Mouse (Mus musculus) liver, adult 2 months (tissue): ENCODE results near the gene Rad51b. TPM values are rescaled to one million over a fixed set of nuclear protein-coding genes. Genes with fewer than 3 reads are reported as not detected.

ENCODE experiments used
- DNase-seq: peaks from one replicate; pipeline ENCODE4 v3.0.0-alpha.2; 2011; ENCODE audit warnings: low read depth, low spot score; ENCODE audit errors: extremely low read depth
- H3K27ac ChIP-seq: fragments of 200-500 bp; replicated peaks from 2 replicates; pipeline ENCODE4 v1.5.1; 2012; ENCODE audit warnings: low read depth, mild to moderate bottlenecking, control low read depth, inconsistent platforms, low read length; ENCODE audit not compliant: insufficient read depth
- H3K27me3 ChIP-seq: fragments of 200-500 bp; 2 replicates; pipeline ENCODE4 v1.6.1; 2012; ENCODE audit warnings: mild to moderate bottlenecking, moderate library complexity, low read length, inconsistent platforms; ENCODE audit not compliant: control insufficient read depth, insufficient read depth
- H3K36me3 ChIP-seq: fragments of 200-500 bp; 2 replicates; pipeline ENCODE4 v1.6.1; 2012; ENCODE audit warnings: low read length, inconsistent platforms; ENCODE audit not compliant: control insufficient read depth, insufficient read depth
- H3K4me1 ChIP-seq: fragments of 200-500 bp; 2 replicates; pipeline ENCODE4 v1.6.1; 2011; ENCODE audit warnings: low read length; ENCODE audit not compliant: control insufficient read depth, insufficient read depth
- H3K4me3 ChIP-seq: fragments of 200-500 bp; 2 replicates; pipeline ENCODE4 v1.5.1; 2011; ENCODE audit warnings: low read depth, mild to moderate bottlenecking, control low read depth, low read length, moderate library complexity; ENCODE audit not compliant: insufficient read depth
- H3K79me2 ChIP-seq: fragments of 200-500 bp; 2 replicates; pipeline ENCODE4 v1.6.1; 2012; ENCODE audit warnings: inconsistent platforms, mild to moderate bottlenecking, low read length, moderate library complexity; ENCODE audit not compliant: control insufficient read depth, insufficient read depth
- H3K9ac ChIP-seq: fragments of 200-500 bp; 2 replicates; pipeline ENCODE4 v1.6.1; 2012; ENCODE audit warnings: low read depth, mild to moderate bottlenecking, control low read depth, inconsistent platforms, low read length
- CTCF ChIP-seq: fragments of 200-500 bp; IDR thresholded peaks from 2 replicates; pipeline ENCODE4 v1.5.1; 2011; ENCODE audit warnings: low read depth, low read length, control low read depth
- POLR2A ChIP-seq: fragments of 200-500 bp; IDR thresholded peaks from 2 replicates; pipeline ENCODE4 v1.6.1; 2011; ENCODE audit warnings: low read length, control low read depth; ENCODE audit not compliant: insufficient read depth; ENCODE audit errors: extremely low read depth
- WGBS: fragments of 180-500 bp; shearing (Covaris S2); methylation state at CpG from one replicate; pipeline ENCODE4 v1.1.7; 2018; 5-methylcytosine and 5-hydroxymethylcytosine counted together
- polyA plus RNA-seq: library from polyadenylated mRNA; depleted of rRNA; stranded (reverse); fragments of >200 nt; gene quantifications from 2 replicates; pipeline ENCODE4 v1.2.3, GENCODE M21; 2012
- total RNA-seq: library from RNA; depleted of rRNA; stranded (reverse); fragments of >200 nt; gene quantifications from 2 replicates; pipeline ENCODE4 v1.2.3, GENCODE M21; 2014

The Rad51b gene
- total and polyA plus RNA-seq, 2 experiments, result 0.55 to 1.7 TPM

- H3K79me2 ChIP-seq, result no peaks in the 10 kb centered on the region
- no peak overlapping the region for H3K9ac ChIP-seq
- WGBS, result 76% methylated on average over 11 of the region's 11 CpGs
- no peaks in the 10 kb centered on the region for H3K36me3 ChIP-seq
- peak overlapping the region; percentile 88 for H3K27ac ChIP-seq
- H3K27me3 ChIP-seq, result no peaks in the 10 kb centered on the region
- no peak overlapping the region for H3K4me3 ChIP-seq
- peaks cover 16% of the 10 kb centered on the region for H3K4me1 ChIP-seq
- no peak for DNase-seq
- TF ChIP-seq CTCF (no peak), POLR2A (no peak)
These were observed 205.9 kb downstream of the Rad51b start for GRCm38 (mm10) chr12:79502862-79503581.

- 32% methylated on average over 3 of the region's 3 CpGs for WGBS
These were observed 206.8 kb downstream of the Rad51b start for GRCm38 (mm10) chr12:79503582-79504515.

GRCm38 (mm10) chr12:79504641-79505040 lies 207.6 kb downstream of the Rad51b start:
- Histone ChIP-seq H3K27ac (no peak overlapping the region), H3K4me3 (no peak overlapping the region), H3K36me3 (no peaks in the 10 kb centered on the region), H3K4me1 (peaks cover 16% of the 10 kb centered on the region), H3K79me2 (no peaks in the 10 kb centered on the region), H3K9ac (no peak overlapping the region), H3K27me3 (no peaks in the 10 kb centered on the region)
- no peak for DNase-seq
- 89% methylated on average over 1 of the region's 1 CpGs for WGBS
- TF ChIP-seq CTCF (no peak), POLR2A (no peak)

More at GRCm38 (mm10) chr12:79503582-79504515, 206.8 kb downstream of the Rad51b start:
- no peak overlapping the region for H3K9ac ChIP-seq
- peaks cover 16% of the 10 kb centered on the region for H3K4me1 ChIP-seq
- peak; percentile 97 for DNase-seq
- no peaks in the 10 kb centered on the region for H3K79me2 ChIP-seq
- TF ChIP-seq CTCF (no peak), POLR2A (no peak)
- H3K4me3 ChIP-seq, result no peak overlapping the region
- H3K27ac ChIP-seq, result peak overlapping the region; percentile 99
- H3K27me3 ChIP-seq, result no peaks in the 10 kb centered on the region
- no peaks in the 10 kb centered on the region for H3K36me3 ChIP-seq

GRCm38 (mm10) chr12:79506421-79506820 lies 209.3 kb downstream of the Rad51b start:
- TF ChIP-seq POLR2A (no peak), CTCF (no peak)
- no peak overlapping the region for H3K4me3 ChIP-seq
- H3K4me1 ChIP-seq, result peaks cover 16% of the 10 kb centered on the region
- H3K36me3 ChIP-seq, result no peaks in the 10 kb centered on the region
- 84% methylated on average over 4 of the region's 4 CpGs for WGBS
- H3K27me3 ChIP-seq, result no peaks in the 10 kb centered on the region
- DNase-seq, result no peak
- H3K9ac ChIP-seq, result no peak overlapping the region
- H3K79me2 ChIP-seq, result no peaks in the 10 kb centered on the region
- H3K27ac ChIP-seq, result no peak overlapping the region

GRCm38 (mm10) chr12:79507141-79507681 lies 210.1 kb downstream of the Rad51b start:
- TF ChIP-seq CTCF, result no peak
- no peak for TF ChIP-seq POLR2A
- peak; percentile 33 for DNase-seq
- Histone ChIP-seq H3K4me3 (no peak overlapping the region), H3K27me3 (no peaks in the 10 kb centered on the region), H3K79me2 (no peaks in the 10 kb centered on the region), H3K36me3 (no peaks in the 10 kb centered on the region), H3K4me1 (peaks cover 12% of the 10 kb centered on the region), H3K9ac (no peak overlapping the region), H3K27ac (no peak overlapping the region)
- WGBS, result 64% methylated on average over 8 of the region's 8 CpGs
